Mouse (Mus musculus): Measurements from ENCODE around the gene Dnaic1. TPM values are rescaled to one million over a fixed set of nuclear protein-coding genes. Genes with fewer than 3 reads are reported as not detected.
"Not testable (repeated sequence)": the region's sequence is repeated elsewhere in the genome, so short reads cannot be mapped to it uniquely, and the experiment has no call there.

Dnaic1 gene
- total RNA-seq, 2 experiments from 2014 or later = not detected

DNA sequence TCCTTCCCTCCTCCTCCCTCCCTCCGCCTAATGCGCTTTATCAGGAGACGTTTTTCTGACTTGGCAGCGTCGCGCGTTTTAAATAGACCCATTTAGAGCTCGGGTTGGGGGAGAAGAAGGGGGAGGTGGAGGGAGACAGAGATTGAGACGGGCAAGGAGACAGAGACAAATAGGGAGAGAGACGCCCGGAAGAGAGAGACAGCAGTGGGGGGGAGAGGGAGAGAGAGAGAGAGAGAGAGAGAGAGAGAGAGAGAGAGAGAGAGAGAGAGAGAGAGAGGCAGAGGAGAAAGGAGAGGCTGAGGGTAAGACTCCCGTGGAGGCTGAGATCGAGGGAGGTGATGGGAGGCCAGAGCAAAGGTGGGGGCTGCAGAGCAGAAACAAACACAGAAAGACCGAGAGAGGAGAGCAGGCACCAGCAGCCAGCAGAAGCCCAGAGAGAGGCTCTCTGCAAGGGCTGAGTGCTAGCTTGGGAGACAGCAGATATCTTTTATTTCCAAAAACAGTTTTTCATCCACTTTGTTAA lies 115.4 kb downstream of the Dnaic1 start:
- DNase-seq (ENCODE audit: low spot score in 2 of 2) = not testable (repeated sequence)

DNA sequence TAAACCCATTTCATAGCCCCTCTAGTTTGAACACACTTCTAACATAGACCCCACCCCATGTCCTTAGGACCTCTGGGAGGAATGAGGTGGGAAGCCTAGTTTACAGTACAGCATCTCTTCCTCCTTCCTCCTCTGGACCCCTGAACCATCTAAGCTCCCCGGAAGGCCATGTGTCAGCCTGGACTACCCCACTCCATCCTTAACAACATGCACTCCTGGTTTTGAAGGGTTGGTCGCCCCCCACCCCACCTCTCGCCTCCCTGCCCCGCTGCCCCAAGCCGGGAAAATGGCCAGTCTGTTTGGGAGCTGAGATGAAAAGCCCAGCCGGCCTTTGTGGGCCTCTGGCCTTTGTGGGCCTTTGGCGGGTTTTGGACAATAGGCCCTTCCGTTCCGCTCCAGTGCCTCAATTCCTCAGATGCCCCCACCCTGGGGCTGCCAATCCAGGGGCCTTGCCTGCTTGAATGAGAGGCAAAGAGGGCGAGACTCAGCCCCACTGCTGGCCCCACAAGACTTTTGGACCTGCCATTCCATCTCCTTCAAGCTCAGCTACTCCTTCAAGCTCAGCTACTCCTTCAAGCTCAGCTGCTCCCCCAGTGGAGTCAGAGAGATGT lies 116.4 kb downstream of the Dnaic1 start:
- DNase-seq (ENCODE audit: low spot score in 2 of 2) = not testable (repeated sequence)

Other genes starting within 250 kb of the Dnaic1 start
- 10 to 100 TPM; 52.3 to 56.9 TPM for gene Ubap1, start 220.8 kb upstream of the Dnaic1 start, total RNA-seq (2021)
- gene Kif24, start 104.9 kb upstream of the Dnaic1 start, total RNA-seq (2021) = under 1 TPM; 0.90 to 0.93 TPM
- 10 to 100 TPM; 25.6 to 27.0 TPM for gene Nudt2, start 104.6 kb upstream of the Dnaic1 start, total RNA-seq (2021)
- 10 to 100 TPM; 11.6 to 12.4 TPM for gene AI464131, start 66.7 kb upstream of the Dnaic1 start, total RNA-seq (2021)
- 1 to 10 TPM in 1 of 2 experiments, under 1 TPM in 1; 0.60 to 1.1 TPM for gene 1110017D15Rik, start 52.4 kb upstream of the Dnaic1 start, total RNA-seq (2021)
- 10 to 100 TPM; 15.7 to 20.2 TPM for gene Fam219a, start 237 bp upstream of the Dnaic1 start, total RNA-seq (2021)
- 1 to 10 TPM; 2.3 to 4.1 TPM for gene Enho, start 70.5 kb downstream of the Dnaic1 start, total RNA-seq (2021)
- gene Cntfr, start 127.3 kb downstream of the Dnaic1 start, total RNA-seq (2021) = 10 to 100 TPM; 36.2 to 36.6 TPM
- 10 to 100 TPM; 83.8 to 95.0 TPM for gene Il11ra1, start 130.2 kb downstream of the Dnaic1 start, total RNA-seq (2021)
- gene Rpp25l, start 143.8 kb downstream of the Dnaic1 start, total RNA-seq (2021) = 10 to 100 TPM; 34.3 to 37.0 TPM
- gene Dctn3, start 153.4 kb downstream of the Dnaic1 start, total RNA-seq (2021) = 100 to 1,000 TPM; 115 to 123 TPM
- not detected for gene Arid3c, start 161.4 kb downstream of the Dnaic1 start, total RNA-seq (2021)
- gene Galt, start 185.5 kb downstream of the Dnaic1 start, total RNA-seq (2021) = 10 to 100 TPM; 37.8 to 39.6 TPM
- 10 to 100 TPM; 75.2 to 77.2 TPM for gene Sigmar1, start 186.4 kb downstream of the Dnaic1 start, total RNA-seq (2021)
- gene Ccl27a, start 204.5 kb downstream of the Dnaic1 start, total RNA-seq (2021) = 10 to 100 TPM; 40.1 to 40.4 TPM

Measured in adrenal gland, adult 18-20 months (tissue).